Mouse (Mus musculus): ENCODE data around the gene Pdlim3.

Pdlim3 gene

DNA sequence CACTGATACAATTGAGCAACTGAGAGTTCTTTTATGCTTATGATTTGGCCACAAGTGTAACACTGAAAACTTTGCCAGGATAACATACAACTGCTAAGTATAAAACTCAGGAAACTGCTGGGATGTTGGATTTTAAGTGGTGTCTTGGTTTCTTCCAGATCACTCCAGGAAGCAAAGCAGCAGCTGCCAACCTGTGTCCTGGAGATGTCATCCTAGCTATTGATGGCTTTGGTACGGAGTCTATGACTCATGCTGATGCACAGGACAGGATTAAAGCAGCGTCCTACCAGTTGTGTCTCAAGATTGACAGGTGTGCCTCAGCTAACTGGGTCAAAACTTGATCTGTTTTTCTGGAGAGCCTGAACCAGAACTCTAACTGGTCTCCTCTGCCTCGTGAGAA lies 11.3 kb downstream of the Pdlim3 start:
- in situ Hi-C loops (cut with MboI; ENCODE audit: low pct_unique_long_range_greater_than_20kb in 1 of 2, low sequenced_read_pairs in 2 of 2, unreplicated experiment in 1 of 2) = no loop called here

DNA sequence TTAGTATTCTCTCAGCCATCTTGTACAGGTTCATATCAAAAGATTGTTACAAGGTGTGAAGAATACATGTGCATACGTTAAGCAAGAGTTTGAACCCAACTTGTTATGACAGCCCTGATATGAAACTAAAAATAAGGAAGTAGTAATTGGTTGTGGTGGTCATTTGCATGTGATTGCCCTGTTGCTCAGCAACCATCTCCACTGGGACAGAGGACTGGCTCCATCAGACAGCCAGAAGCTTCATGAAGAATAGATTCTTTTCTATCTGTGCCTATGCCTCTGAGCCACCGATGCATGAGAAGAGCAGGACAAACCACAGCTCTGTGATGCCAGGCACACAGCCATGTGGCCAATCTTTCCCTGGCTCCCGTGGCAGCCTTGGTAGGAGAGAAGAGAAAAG lies 14.5 kb downstream of the Pdlim3 start:
- in situ Hi-C loops (cut with MboI; ENCODE audit: low pct_unique_long_range_greater_than_20kb in 1 of 2, low sequenced_read_pairs in 2 of 2, unreplicated experiment in 1 of 2) = no loop called here

DNA sequence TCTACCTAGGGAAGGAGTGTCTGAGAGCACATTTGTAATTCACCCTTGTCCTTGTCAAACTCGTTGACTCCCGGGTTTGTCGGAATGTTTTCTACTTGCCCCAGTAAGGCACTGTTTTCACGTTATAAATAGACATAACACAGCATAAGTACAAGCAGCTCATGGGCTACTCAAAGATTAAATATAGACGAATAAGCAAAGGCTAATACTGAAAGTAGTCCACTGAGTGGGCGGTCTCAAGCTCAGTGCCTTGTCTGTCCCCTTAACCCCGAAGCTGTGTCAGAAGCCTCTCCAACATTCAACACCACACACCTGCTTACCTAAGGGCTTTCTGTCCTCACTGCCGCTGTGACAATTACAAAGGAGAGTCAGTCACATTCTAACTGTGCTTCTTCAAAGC lies 16.4 kb downstream of the Pdlim3 start:
- in situ Hi-C loops (cut with MboI; ENCODE audit: low pct_unique_long_range_greater_than_20kb in 1 of 2, low sequenced_read_pairs in 2 of 2, unreplicated experiment in 1 of 2) = no loop called here

DNA sequence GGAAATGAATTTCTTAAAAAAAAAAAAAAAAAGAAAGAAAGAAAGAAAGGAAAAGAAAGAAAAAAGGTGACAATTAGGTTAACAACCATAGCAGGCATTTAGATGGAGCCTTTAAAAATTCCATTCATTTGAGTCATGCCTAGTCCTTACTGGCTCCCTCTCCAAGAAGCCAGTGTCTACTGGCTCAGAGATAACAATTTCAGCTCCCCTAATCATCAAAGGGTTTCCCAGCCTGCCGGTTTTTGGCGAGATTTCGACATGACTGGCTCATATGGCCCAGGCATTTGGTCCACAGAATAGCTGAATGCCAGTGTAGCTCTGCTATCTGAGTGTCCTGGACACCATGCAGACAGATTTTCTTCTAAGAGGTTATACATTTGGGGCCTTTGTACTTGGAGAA lies 18.4 kb downstream of the Pdlim3 start:
- in situ Hi-C loops (cut with MboI; ENCODE audit: low pct_unique_long_range_greater_than_20kb in 1 of 2, low sequenced_read_pairs in 2 of 2, unreplicated experiment in 1 of 2) = no loop called here

DNA sequence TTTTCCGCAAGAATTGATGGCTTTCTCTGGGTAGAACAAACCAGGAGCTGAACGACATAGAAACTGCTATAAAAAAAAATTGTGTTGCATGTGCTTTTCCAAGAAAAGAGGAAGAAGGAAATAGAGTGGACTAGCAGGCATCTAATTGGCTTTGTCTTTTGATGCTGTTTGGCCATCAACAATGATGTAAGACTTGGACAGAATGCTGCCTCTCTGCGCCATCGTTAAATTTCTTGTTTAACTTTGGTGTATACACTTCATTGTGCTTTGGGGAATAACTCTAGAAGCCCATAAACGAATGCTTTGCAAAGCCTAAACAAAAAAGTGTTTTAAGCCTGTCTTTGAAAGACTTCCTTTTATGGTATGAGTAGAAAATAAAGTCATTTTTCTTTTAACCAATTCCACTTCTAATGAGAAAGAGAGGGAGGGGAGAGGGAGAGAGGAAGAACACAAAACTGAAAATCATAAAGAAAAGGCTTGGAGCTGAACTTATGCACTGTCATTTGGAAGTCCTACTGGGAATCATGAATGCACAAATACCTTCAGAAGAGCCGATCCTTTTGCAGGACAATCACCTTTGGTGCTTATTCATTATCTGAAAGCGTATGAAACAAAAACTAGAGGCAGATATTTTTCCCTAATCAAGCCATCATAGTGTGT lies 20.5 kb downstream of the Pdlim3 start:
- in situ Hi-C loops (cut with MboI; ENCODE audit: low pct_unique_long_range_greater_than_20kb in 1 of 2, low sequenced_read_pairs in 2 of 2, unreplicated experiment in 1 of 2) = no loop called here

DNA sequence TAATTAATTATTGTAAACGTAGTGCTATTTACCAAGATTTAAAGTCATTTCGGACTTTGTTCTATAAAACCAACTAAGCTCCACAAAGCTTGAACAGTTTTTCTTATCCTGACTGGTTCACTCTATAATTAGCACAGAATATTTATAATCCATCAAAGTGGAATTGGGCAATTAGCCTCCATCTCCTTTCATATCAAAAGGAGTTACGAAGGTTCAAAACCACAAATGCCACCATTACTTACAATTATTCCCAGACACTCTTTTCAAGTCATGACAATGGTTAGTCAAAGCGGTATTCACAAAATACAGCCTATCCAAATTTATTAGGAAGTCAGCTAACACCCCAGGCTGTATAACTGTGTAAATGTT lies 21.0 kb downstream of the Pdlim3 start:
- in situ Hi-C loops (cut with MboI; ENCODE audit: low pct_unique_long_range_greater_than_20kb in 1 of 2, low sequenced_read_pairs in 2 of 2, unreplicated experiment in 1 of 2) = no loop called here

DNA sequence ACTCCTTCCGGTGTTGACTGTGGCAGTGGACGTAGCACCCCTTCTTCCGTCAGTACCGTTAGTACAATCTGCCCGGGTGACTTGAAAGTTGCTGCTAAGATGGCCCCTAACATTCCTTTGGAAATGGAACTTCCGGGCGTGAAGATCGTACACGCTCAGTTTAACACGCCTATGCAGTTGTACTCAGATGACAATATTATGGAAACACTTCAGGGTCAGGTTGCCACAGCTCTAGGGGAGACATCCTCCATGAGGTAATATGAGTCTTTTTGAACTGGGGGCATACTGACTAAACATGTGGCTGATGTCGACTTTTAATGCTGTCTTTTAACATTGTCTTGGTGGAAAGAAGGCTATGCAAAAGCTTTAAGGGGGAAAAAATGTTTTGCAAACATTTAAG lies 28.4 kb downstream of the Pdlim3 start:
- in situ Hi-C loops (cut with MboI; ENCODE audit: low pct_unique_long_range_greater_than_20kb in 1 of 2, low sequenced_read_pairs in 2 of 2, unreplicated experiment in 1 of 2) = no loop called here

DNA sequence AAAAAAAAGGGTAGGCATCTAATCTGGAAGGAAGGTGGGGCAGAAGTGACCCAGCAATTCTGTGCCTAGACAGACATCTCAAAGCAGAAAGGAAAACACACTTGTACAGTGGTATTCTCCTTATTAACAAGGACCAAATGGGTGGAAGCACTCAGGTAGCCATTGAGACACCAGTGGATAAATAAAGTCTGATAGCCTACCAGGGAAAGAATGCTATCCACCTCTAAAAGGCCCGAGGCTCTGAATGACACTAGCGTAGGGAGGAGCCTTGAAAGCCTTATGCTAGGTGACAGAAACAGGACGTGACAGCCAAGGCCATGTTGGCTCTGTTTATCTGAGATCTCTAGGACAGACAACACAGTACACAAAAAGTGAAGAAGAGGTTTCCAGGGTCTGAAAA lies 31.2 kb downstream of the Pdlim3 start:
- in situ Hi-C loops (cut with MboI; ENCODE audit: low pct_unique_long_range_greater_than_20kb in 1 of 2, low sequenced_read_pairs in 2 of 2, unreplicated experiment in 1 of 2) = no loop called here

DNA sequence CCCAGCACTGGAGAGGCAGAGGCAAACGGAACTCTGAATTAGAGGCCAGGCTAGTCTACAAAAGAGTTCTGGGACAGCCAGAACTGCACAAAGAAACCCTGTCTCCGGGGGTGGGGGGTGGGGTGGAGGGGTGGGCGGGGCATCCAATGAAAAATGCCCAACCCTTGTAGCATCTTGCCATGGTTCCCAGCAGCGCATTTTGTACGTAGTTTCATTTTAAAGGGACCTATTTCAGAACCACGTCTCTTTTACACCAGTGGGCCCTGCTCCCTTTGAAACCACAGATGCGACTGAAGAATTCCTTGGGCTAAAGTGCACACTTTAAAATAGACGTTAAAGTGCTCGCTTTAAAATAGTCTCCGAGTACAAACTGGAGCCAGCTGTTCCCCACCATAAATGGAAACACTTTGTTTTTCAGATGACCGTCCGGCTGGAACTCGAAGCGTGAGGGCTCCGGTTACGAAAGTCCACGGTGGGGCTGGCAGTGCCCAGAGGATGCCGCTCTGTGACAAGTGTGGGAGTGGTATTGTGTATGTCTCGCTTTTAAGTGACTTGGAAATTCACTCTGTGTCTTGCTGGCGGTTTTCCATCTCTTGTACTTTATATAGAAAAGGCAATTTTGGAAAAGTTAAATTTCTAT lies 31.9 kb downstream of the Pdlim3 start:
- in situ Hi-C loops (cut with MboI; ENCODE audit: low pct_unique_long_range_greater_than_20kb in 1 of 2, low sequenced_read_pairs in 2 of 2, unreplicated experiment in 1 of 2) = no loop called here

DNA sequence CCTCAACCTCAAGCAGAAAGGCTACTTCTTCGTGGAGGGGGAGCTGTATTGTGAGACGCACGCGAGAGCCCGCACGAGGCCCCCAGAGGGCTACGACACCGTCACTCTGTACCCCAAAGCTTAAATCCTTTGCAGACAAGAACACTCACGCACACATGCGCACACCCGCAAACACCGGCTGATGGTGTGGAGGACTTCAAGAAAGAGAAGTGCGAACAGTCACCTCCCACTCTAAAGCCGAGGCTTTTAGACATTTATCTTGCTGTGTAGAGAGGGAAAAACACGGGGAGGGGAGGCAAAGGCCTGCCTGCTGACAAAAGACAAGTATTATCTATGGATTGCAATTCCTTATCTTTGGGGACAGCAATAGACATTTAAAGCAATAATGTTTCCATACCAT lies 33.6 kb downstream of the Pdlim3 start:
- in situ Hi-C loops (cut with MboI; ENCODE audit: low pct_unique_long_range_greater_than_20kb in 1 of 2, low sequenced_read_pairs in 2 of 2, unreplicated experiment in 1 of 2) = no loop called here

DNA sequence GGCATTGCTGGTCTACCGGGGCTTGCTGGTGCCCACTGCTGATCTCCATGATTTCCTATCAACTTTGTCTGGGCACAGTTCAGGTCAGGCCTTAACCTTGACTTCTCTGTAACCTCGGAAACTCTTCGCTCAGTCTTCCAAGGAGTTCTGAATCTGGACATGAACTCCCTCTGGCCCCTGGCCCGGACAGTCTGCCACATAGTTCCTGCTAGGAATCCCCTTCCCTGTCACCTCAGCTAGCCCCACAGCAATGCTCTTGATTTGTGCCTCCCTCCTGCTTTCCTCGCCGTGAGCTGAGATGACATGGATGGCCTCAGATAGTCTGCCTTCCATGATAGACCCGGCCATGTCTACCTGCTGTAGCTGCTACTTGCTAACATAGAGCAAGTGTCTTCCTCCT lies 35.1 kb downstream of the Pdlim3 start:
- in situ Hi-C loops (cut with MboI; ENCODE audit: low pct_unique_long_range_greater_than_20kb in 1 of 2, low sequenced_read_pairs in 2 of 2, unreplicated experiment in 1 of 2) = no loop called here

DNA sequence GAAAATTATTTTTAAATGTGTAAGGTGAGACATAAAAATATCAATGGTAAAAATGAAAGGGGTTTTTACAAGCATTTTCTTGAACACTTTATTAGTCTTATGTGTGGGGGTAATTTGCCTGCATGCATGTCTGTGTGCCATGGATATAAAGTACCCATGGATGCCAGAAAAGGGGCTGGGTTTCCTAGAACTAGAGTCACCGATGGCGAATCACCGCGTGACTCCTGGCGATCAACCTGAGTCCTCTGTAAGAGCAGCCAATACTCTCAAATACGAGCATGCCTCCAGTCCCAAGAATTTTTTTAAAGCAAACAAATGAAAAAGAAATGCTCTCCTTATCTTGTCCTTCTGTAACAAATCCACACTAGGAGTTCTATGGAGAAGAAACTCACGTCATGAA lies 36.9 kb downstream of the Pdlim3 start:
- in situ Hi-C loops (cut with MboI; ENCODE audit: low pct_unique_long_range_greater_than_20kb in 1 of 2, low sequenced_read_pairs in 2 of 2, unreplicated experiment in 1 of 2) = no loop called here

DNA sequence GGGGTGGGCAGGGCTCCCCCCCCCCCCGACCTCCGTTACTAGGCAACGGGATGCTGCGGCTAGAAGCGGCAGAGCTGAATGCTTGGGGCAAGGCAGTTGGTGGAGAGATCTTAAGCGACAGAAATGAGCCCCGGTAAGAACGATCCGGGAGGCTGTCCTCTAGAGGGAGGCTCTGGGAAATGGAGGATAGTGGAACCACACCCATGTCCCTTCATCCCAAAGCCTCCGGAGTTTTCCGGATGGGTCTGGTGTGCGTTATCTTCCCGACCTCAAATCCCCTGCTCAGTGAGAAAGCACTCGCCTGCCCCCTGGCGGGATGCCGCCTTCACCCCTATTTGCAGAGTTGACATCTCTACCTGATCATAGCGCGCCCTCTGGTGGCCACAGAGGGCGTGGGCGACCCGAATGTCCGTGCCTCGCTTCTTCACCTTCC lies 49.3 kb downstream of the Pdlim3 start, which contains the start of gene Ccdc110:
Gene Ccdc110 (plus strand): TSS at position 38 of the 433 bp plus-strand sequence.
- in situ Hi-C loops (cut with MboI; ENCODE audit: low pct_unique_long_range_greater_than_20kb in 1 of 2, low sequenced_read_pairs in 2 of 2, unreplicated experiment in 1 of 2) = loop anchor here (5.0 to 10.0 kb wide), 4 partner anchors 120 to 482 kb away; no protein-coding TSS in a partner anchor

DNA sequence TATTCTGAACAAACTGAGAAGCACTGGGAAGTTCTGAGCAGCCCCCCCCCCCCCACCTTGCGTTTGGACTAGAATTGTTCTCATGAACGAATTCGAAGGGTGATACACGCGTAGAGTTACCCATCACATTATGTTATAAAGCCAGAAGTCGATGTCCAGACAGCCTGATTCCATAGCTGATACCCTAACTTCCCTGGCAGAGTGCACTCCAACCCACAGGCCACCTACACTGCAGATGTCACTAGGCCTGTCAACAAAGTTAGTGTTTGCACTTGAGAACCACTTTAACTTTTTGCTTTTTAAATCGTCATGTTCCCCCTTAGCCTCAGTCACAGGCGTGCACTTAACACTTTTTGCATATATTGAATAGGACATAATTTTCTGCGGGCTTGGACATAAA lies 51.7 kb downstream of the Pdlim3 start:
- in situ Hi-C loops (cut with MboI; ENCODE audit: low pct_unique_long_range_greater_than_20kb in 1 of 2, low sequenced_read_pairs in 2 of 2, unreplicated experiment in 1 of 2) = loop anchor here (5.0 to 10.0 kb wide), 3 partner anchors 122 to 485 kb away; no protein-coding TSS in a partner anchor

DNA sequence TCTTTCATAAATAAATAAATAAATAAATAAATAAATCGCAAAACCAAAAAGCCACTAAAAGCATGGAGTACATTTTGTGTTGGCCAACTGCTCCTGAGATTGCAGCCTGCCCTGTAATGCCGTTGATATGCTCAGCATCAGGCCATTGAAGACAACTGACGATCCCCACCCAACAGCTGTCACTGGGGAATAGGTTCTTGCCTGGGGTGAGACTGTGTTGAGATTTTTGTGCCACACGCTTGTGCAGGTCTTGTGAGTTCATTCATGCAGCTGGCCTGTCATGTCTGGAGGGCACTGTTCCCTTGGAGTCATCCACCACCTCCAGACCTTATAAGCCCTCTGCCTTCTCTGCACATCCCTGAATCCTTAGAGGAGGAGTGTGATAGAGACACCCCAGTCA lies 61.0 kb downstream of the Pdlim3 start:
- in situ Hi-C loops (cut with MboI; ENCODE audit: low pct_unique_long_range_greater_than_20kb in 1 of 2, low sequenced_read_pairs in 2 of 2, unreplicated experiment in 1 of 2) = no loop called here

DNA sequence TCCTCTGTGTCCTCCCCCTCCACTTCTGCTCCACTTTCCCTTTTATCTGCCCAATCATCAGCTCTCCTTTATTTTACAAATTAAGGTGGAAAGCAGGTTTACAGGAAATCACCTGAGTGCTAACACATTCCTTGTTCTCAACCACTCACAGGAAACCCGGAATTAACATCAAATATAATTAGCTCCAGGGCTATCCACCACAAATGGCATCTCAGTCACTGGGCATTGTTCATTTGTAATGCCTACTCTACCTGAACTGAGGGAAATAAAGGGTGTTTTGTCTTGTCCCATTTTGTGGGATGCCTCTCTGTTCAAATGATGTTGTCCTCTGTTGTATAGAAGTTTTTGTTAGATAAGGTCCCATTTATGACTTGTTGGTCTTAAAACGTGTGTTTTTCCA lies 65.4 kb downstream of the Pdlim3 start:
- in situ Hi-C loops (cut with MboI; ENCODE audit: low pct_unique_long_range_greater_than_20kb in 1 of 2, low sequenced_read_pairs in 2 of 2, unreplicated experiment in 1 of 2) = no loop called here

Data from mouse embryonic stem cell (cell line).